Mouse (Mus musculus) natural killer cell, adult 2 months (primary cell): Measurements from ENCODE around the gene Olfr157.
"Not testable (repeated sequence)": the region's sequence is repeated elsewhere in the genome, so short reads cannot be mapped to it uniquely, and the experiment has no call there.

Experiments used
- DNase-seq, 2 experiments: peaks; one replicate each; pipeline ENCODE4 v3.0.0; 2022; ENCODE audit warnings: low spot score in 2 of 2

Olfr157 gene

DNA sequence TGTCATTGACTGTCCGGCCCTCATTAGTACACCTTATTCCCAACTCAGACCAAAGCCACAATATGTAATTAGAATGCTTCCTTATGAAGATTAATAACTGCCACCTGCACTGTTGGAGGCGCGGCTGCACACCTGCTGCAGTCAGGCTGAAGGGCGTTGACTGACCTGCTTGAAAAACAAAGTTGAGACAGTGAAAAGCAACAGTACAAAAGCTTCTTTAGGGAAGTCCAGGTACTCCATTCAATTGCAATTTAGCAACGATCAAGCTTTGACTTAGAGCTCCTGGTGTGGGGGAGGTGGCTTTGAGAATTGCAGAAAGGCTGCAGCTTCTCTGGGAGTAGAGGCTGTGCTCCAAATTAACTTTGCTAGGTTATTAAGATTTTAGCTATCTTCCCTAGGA is 44.2 kb downstream of the Olfr157 start:
- DNase-seq: not testable (repeated sequence)

DNA sequence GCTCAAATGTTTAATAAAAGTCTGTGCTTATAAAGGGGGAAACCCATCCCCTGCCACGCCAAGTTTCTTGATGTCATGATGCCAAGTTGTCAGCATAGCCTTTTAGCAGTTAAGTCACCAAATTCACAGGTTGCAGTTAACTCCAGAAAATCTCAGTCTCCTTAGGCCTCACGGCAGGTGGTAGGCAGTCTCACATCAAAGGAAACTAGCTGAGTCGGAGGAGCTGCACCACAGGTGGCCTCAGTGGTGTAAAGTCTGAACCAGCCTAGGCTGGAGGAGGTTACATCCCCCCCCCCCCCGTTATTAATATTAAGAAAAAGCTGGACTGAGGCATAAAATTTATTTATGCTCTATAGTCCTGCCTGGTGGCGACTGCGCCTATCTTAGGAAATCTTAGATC is 44.7 kb downstream of the Olfr157 start:
- DNase-seq: no peak
